Mouse (Mus musculus): ENCODE data around the gene Nhlh1. TPM values are rescaled to one million over a fixed set of nuclear protein-coding genes. Genes with fewer than 3 reads are reported as not detected.

The Nhlh1 gene
- total RNA-seq, 2 experiments from 2014 or later, result 0.85 to 0.91 TPM

- DNase-seq (ENCODE audit: low spot score in 2 of 2), result no peak
Measured at GRCm38 (mm10) chr1:172017517-172018070, 39.8 kb downstream of the Nhlh1 start.

DNA sequence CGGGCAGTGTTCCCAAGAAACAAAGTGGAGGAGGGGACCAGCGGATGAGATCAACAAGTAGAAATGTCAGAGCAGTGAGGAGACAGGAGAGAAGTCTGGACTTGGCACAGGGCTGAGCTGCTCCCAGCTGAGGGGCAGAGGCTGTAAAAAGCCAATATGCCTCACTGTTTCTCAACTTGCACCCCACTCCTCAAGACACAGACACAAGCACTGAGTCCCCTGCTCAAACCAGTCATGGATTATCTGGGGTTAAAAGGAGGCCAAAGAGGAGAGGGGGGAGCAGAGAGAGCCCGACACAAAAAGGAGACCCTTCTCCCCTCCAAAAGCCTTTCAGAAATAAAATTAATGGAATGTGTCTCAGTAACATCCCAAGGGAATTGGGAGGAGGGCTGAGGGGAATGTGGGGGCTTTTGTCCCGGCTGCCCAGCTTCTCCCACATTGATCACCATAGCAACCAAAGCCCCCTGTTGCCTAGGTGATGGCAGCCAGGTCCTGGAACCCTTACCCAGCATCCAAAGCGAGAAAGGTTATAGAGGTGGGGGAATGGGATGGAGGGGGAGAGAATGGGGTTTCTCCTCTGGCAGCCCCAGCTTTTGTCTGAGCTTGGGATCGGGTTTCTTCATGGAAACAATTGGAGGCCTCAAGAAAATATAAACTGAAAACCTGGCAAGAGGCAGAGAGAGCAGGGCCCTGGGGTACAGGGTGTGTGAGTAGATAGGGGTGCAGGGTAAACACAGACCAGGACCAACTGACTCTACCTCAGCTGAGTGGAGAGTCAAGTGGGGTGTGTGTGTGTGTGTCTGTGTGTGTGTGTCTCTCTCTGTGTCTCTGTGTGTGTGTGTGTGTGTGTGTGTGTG lies 40.5 kb downstream of the Nhlh1 start:
- no peak for DNase-seq (ENCODE audit: low spot score in 2 of 2)

- DNase-seq (ENCODE audit: low spot score in 2 of 2), result no peak
Measured at GRCm38 (mm10) chr1:172016031-172016430, 41.3 kb downstream of the Nhlh1 start.

DNA sequence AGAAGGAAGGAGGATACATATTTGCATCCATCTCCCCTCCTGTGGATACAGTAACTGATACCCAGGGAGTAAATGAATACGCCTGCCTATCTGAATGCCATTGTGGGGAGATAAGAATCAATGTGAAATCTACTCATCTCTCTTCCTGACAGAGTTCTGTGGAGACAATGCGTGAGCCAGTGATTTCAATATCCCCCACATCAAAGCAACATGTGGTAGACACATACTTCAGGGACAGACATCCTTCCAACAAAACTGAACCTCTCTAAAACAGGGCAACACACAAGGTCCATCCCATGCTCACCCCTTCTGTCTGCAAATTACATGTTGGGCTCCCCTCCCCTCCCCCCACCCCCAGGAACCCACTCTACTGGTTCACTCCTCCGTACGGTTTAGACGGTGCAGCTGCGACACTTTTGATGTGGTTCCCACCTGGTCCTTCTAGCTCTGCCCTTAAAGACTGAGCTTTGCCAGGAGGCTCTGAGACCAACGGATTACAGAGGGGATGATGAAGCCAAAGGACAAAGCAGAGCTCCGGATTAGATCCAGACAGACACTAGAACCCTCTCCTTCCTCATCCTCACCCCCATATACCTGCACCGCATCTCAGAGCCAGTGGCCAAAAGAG lies 41.9 kb downstream of the Nhlh1 start:
- DNase-seq (ENCODE audit: low spot score in 2 of 2), result no peak

GRCm38 (mm10) chr1:172014771-172015170 lies 42.6 kb downstream of the Nhlh1 start:
- no peak for DNase-seq (ENCODE audit: low spot score in 2 of 2)

GRCm38 (mm10) chr1:172012030-172012429 lies 45.3 kb downstream of the Nhlh1 start:
- DNase-seq (ENCODE audit: low spot score in 2 of 2), result peak; percentile 67 to 71

GRCm38 (mm10) chr1:172010042-172010824 lies 47.1 kb downstream of the Nhlh1 start:
- DNase-seq (ENCODE audit: low spot score in 2 of 2), result peak in 1 of 2 experiments; percentile 3

GRCm38 (mm10) chr1:172009406-172009805 lies 48.0 kb downstream of the Nhlh1 start:
- DNase-seq (ENCODE audit: low spot score in 2 of 2), result no peak

DNA sequence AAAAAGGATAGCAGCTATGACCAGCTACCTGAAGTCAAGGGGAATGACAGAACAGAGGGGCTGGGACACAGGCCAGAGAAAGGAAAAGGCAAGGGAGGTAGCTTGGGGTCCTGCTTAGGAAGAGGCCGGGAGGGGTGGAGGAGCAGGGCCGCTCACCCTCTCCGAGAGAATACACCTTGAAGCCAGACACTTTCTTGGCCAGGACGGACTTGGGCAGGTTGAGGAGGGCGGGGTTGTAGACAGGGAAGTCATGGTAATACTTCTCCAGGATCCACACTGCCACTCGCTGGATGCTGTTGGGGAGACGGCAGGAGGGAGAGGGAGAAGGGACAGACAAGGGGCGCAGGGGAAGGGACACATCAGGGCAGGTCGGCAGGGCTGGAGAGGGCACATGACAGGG lies 49.0 kb downstream of the Nhlh1 start:
- DNase-seq (ENCODE audit: low spot score in 2 of 2), result no peak

DNA sequence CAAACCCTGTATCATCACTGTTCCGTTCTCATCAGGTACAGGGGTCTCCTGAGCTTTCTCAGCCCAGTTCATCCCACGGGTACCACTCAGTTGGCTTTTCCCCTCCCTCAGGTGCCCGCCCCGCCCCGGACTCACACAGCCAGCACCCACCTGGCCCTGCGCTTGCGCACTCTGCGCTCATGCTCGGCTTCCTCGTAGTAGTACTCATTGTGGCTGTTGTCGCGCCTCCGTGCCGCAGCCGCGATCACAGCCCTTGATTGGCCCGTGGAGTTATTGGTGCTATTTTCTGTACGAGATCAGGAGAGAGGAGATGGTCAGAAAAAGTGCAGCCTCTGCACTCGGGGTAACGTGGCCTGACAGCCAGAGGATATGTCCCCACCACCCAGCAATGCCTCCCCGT lies 49.6 kb downstream of the Nhlh1 start:
- no peak for DNase-seq (ENCODE audit: low spot score in 2 of 2)

Other genes starting within 250 kb of the Nhlh1 start
- 1 to 10 TPM; 2.5 TPM for gene Cd84, start 217.9 kb downstream of the Nhlh1 start, total RNA-seq (2021)
- gene Gm10521, start 161.9 kb downstream of the Nhlh1 start, total RNA-seq (2021), result under 1 TPM in 1 of 2 experiments, not detected in 1; 0.19 TPM
- not detected for gene Slamf6, start 140.1 kb downstream of the Nhlh1 start, total RNA-seq (2021)
- 10 to 100 TPM; 21.9 to 22.4 TPM for gene Vangl2, start 29.1 kb downstream of the Nhlh1 start, total RNA-seq (2021)
- gene Copa, start 25.0 kb upstream of the Nhlh1 start, total RNA-seq (2021), result 100 to 1,000 TPM; 152 TPM
- 10 to 100 TPM; 71.4 to 73.2 TPM for gene Ncstn, start 25.2 kb upstream of the Nhlh1 start, total RNA-seq (2021)
- gene Pex19, start 69.2 kb upstream of the Nhlh1 start, total RNA-seq (2021), result 100 to 1,000 TPM in 1 of 2 experiments, 10 to 100 TPM in 1; 98.8 to 110 TPM
- gene Dcaf8, start 90.5 kb upstream of the Nhlh1 start, total RNA-seq (2021), result 100 to 1,000 TPM in 1 of 2 experiments, 10 to 100 TPM in 1; 97.8 to 104 TPM
- gene Pea15a, start 149.2 kb upstream of the Nhlh1 start, total RNA-seq (2021), result 100 to 1,000 TPM; 360 to 376 TPM
- gene Casq1, start 162.3 kb upstream of the Nhlh1 start, total RNA-seq (2021), result 1 to 10 TPM; 1.1 to 1.4 TPM
- not detected for gene Atp1a4, start 200.8 kb upstream of the Nhlh1 start, total RNA-seq (2021)
- gene Igsf8, start 204.1 kb upstream of the Nhlh1 start, total RNA-seq (2021), result 100 to 1,000 TPM; 185 to 195 TPM
- gene Atp1a2, start 240.5 kb upstream of the Nhlh1 start, total RNA-seq (2021), result 100 to 1,000 TPM; 610 to 641 TPM

All from layer of hippocampus, postnatal 14 days (tissue).